Mouse (Mus musculus): ENCODE measurements around the gene Zfp808.
"Not testable (repeated sequence)": the region's sequence is repeated elsewhere in the genome, so short reads cannot be mapped to it uniquely, and the experiment has no call there.

Zfp808 gene

DNA sequence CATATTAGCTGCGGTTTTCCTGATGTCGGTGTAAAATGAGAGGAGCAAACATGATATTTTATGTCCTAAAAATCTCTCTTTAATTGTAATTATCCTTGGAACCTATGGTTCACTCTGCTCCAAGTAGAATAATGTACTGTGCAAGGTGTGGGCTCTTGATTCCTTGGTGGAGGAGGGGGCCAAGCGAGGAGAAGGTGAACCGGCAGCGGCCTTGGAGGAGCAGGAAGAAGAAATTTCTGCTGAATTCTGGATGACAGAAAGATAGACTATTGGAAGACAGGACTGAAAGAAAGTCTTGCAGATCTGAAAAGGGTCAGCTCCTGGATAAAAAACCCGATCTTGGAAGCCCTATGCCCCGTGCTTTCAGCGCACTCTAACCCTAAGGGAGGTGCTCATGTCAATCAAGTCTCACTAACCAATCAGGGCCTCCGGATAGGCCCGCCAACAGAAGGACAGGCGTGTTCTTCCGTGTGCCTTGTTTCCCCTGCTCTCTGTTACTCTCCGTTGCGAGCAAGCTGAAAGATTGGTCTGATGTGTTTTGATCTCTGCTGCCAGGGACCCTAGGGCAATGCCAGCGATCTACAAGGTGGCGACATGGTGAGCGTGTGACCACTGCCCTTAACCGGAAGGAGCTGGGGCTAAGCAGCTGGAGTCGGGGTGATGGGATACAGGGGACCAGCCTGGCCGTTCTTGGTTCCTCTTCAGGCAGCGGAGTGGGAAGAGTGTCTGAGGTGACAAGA lies at the start of gene Zfp808:
Gene Zfp808, plus strand, starts transcription at position 455 of the 740 bp plus-strand sequence.
- DNase-seq, result peak; percentile 53

DNA sequence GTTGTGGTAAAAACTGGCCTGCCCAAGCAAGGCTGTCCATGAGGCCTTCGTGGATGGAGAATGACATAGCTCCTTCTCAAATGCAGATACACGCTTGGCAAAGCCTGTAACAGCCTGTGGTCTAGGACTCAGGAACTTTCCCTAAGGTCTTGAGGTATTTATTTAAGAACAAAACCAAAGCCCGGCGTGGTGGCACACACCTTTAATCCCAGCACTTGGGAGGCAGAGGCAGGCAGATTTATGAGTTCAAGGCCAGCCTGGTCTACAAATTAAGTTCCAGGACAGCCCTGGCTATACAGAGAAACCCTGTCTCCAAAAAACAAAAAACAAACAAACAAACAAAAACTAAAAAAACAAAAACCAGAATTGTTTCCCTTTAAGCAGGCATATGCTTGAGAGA lies 30.9 kb upstream of the Zfp808 start:
- not testable (repeated sequence) for DNase-seq

- not testable (repeated sequence) for DNase-seq
Measured at GRCm38 (mm10) chr13:62099454-62099853, 30.2 kb upstream of the Zfp808 start.

DNA sequence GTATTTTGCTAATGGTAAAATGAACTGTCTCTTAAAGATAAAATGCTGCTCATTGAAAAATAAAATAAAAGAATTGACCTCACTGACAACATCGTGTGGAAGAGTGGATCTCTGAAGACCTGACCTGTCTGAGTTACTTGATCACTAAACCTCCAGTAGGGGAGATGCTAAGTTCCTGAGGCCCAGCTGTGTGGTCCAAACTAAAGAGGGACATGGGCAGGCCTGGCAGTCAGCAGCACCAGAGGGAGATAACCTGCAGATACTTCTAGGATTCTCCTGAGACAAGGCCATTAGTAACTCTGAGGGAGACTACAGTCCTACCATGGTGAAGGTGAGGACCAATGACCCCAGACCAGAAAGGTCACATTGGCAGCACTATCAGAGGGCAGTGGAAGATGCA lies 27.3 kb upstream of the Zfp808 start:
- not testable (repeated sequence) for DNase-seq

GRCm38 (mm10) chr13:62115861-62116260 lies 13.8 kb upstream of the Zfp808 start:
- peak; percentile 12 for DNase-seq

DNA sequence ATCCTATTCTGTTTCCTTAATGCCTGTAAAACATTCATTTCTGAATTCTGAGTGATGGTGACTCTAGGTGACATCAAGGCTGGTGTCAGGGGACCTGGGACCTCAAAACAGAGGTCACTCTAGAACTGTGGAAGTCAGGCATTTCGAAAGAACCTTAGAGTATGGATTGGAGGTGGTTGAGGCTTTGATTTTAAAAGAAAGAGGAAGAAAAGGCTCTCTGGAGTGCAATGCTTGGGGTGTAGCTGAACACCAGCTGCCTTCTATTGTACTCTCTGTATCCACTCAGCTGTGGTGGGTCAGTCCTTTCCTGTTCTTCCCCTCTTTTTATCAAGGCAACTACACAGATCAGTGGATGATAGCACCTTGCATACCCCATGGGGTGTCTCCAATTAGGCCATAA lies 8.1 kb upstream of the Zfp808 start:
- DNase-seq, result not testable (repeated sequence)

DNA sequence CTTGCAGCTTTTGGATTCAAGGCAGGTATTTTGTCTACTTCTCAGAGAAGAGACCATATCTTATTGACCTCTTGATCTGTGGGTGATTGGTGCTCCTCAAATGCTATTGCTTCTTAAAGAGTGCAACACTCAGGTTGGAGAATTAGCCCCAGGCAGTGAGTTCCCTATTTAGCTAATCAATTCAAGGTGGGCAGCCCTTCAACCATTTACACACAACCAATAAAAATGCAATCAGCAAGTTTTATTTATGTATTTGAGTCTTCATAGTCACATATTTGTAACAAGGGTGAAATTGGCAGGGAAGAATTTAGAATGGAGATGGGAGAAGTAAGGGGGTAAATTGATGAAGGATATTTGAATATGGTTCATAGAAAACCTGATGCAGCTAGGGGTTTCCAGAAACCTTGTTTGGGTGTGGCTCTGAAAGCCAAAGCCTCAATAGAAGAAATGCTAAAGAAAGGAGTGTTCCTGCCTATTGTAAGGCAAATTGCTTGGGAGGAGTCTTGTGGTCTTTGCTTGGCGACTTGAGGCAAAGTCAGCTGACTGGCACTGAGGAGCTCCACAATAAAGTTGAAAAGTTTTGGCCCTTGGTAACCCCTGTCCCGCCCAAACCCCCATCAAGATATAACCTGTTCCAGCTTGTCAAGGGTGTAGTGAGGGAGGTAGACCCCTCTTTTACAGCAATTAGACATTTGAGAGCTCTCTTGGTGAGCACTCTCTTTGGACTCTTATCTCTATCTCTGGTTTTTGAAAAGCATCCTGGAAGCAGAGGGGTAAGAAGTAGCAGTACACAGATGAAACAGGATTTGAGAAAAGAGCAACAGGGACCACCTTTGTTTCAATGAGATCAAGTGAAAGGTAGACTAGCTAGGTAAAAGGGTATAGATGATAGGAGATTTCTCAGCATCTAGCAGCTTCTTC lies 52.4 kb downstream of the Zfp808 start:
- not testable (repeated sequence) for DNase-seq

GRCm38 (mm10) chr13:62245264-62245663 lies 115.6 kb downstream of the Zfp808 start:
- no peak for DNase-seq

- not testable (repeated sequence) for DNase-seq
Measured at GRCm38 (mm10) chr13:62255226-62255625, 125.5 kb downstream of the Zfp808 start.

GRCm38 (mm10) chr13:62263392-62263791 lies 133.7 kb downstream of the Zfp808 start:
- DNase-seq, result no peak

Data from thymus, postnatal 4 days (tissue).